Mouse (Mus musculus) hindbrain, embryonic 13.5 days (tissue): Measurements from ENCODE around the gene Prkag3. TPM values are rescaled to one million over a fixed set of nuclear protein-coding genes. Genes with fewer than 3 reads are reported as not detected.
A peak's percentile ranks its signal among the peaks of the same experiment; 100 is the strongest.

Source experiments
- ATAC-seq: fragments of 200-750 bp; cut with Nextera tagmentation; 2 replicates; pipeline ENCODE4 v1.8.0; 2017; ENCODE audit warnings: moderate TSS enrichment; ENCODE audit not compliant: low FRiP score
- H3K27ac ChIP-seq: fragments of 300-500 bp; sonication (generic); 2 replicates; pipeline ENCODE4 v1.5.1; 2015; ENCODE audit warnings: inconsistent platforms, mild to moderate bottlenecking, moderate library complexity
- H3K27me3 ChIP-seq: fragments of 300-500 bp; sonication (generic); 2 replicates; pipeline ENCODE4 v1.6.1; 2015; ENCODE audit warnings: mild to moderate bottlenecking, inconsistent platforms
- H3K36me3 ChIP-seq: fragments of 300-500 bp; sonication (generic); 2 replicates; pipeline ENCODE4 v1.6.1; 2015; ENCODE audit warnings: mild to moderate bottlenecking, inconsistent platforms
- H3K4me1 ChIP-seq: fragments of 300-500 bp; sonication (generic); replicated peaks from 2 replicates; pipeline ENCODE4 v1.6.1; 2015; ENCODE audit warnings: inconsistent platforms
- H3K4me2 ChIP-seq: fragments of 300-500 bp; sonication (generic); 2 replicates; pipeline ENCODE4 v1.6.1; 2015; ENCODE audit warnings: inconsistent platforms, mild to moderate bottlenecking, moderate library complexity
- H3K4me3 ChIP-seq: fragments of 300-500 bp; sonication (generic); 2 replicates; pipeline ENCODE4 v1.5.1; 2015; ENCODE audit warnings: mild to moderate bottlenecking, inconsistent platforms
- H3K9ac ChIP-seq: fragments of 300-500 bp; sonication (generic); 2 replicates; pipeline ENCODE4 v1.6.1; 2015; ENCODE audit warnings: mild to moderate bottlenecking, inconsistent platforms
- H3K9me3 ChIP-seq: fragments of 300-500 bp; sonication (generic); 2 replicates; pipeline ENCODE4 v1.6.1; 2016; ENCODE audit warnings: inconsistent platforms
- WGBS: fragments of 180-500 bp; shearing (Covaris S2); methylation state at CpG from one replicate; pipeline ENCODE4 v1.1.7; 2015; 5-methylcytosine and 5-hydroxymethylcytosine counted together
- polyA plus RNA-seq: library from polyadenylated mRNA; unstranded; fragments of >200 nt; fragmentation: Nextera tagmentation; extraction: Ambion mirVana; gene quantifications from 2 replicates; pipeline ENCODE4 v1.2.1, GENCODE M21; 2015

Gene Prkag3
- polyA plus RNA-seq, 1 experiment from 2014 or later: 0.21 TPM

DNA sequence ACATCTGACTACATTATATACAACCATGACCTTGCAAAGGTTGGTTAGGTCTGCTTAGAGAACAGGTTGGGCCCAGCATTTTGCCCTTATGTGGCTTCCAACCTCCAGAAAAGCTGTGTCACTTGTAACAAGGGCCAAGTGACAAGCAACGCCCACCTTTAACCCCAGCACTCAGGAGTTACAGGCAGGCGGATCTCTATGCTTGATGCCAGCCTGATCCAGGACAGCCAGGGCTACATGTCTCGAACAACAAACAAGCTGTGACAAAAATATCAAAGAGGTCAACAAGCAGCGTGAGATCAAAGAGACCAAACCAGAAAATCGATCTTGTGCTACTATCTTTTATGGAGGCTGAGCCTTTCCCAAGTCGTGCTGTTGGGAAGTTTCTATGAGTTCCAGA lies 27.4 kb downstream of the Prkag3 start:
- Histone ChIP-seq H3K4me2 (no peak overlapping the region), H3K36me3 (no peaks in the 10 kb centered on the region)
- WGBS: 82% methylated on average over 6 of the region's 6 CpGs

DNA sequence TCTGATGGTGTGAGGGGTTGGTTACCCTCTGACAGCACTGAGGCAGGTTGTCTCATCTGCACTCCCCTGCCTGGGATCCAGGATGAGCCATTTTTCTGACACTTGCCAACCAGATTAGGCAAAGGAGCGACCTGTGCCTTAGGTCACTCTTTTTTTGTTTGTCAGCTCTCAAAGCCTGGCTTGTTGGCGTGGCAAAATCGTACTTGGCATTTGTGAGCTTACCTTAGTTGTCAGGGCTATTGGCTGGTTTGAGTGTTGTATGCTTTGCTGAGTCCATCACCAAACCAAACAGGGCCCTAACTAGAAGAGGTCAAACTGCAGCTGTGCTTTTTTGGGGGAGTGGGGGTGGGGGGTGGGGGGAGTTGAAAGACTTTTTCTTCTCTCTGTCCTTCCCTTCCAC lies 29.7 kb downstream of the Prkag3 start:
- H3K36me3 ChIP-seq: no peaks in the 10 kb centered on the region
- H3K4me3 ChIP-seq: no peak overlapping the region
- H3K4me2 ChIP-seq: no peak overlapping the region
- no peak overlapping the region for H3K27ac ChIP-seq
- H3K27me3 ChIP-seq: peaks cover 6% of the 10 kb centered on the region; the same call in 1 of the 2 replicates
- H3K4me1 ChIP-seq: no peaks in the 10 kb centered on the region
- ATAC-seq: no peak
- 72% methylated on average over 3 of the region's 3 CpGs for WGBS
- no peaks in the 10 kb centered on the region for H3K9me3 ChIP-seq
- H3K9ac ChIP-seq: no peak overlapping the region

More for the DNA sequence above, 27.4 kb downstream of the Prkag3 start:
- Histone ChIP-seq H3K4me1 (no peaks in the 10 kb centered on the region), H3K9ac (no peak overlapping the region), H3K9me3 (no peaks in the 10 kb centered on the region), H3K27me3 (no peaks in the 10 kb centered on the region), H3K4me3 (no peak overlapping the region), H3K27ac (no peak overlapping the region)
- no peak for ATAC-seq

DNA sequence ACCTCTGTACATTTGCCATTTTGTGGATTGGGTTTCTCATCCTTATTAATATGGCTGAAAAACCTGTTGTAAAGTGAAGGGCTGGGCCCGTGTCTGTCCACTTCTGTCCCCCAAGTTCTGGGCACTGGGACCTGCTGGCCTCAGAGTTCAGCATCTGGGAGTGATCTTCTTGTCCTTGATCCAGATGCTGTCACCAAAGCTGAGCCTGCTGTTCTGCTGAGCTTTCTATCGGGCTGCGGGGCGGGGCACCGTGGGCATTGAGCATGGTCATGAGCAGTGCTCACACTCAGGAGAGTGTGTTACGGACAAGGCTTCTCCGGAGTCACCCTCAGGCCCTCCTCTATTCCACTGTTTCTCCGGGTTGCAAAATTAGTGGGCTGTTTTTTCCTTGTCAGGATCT lies 30.9 kb downstream of the Prkag3 start:
- H3K4me3 ChIP-seq: no peak overlapping the region
- no peak for ATAC-seq
- WGBS: 85% methylated on average over 8 of the region's 8 CpGs

DNA sequence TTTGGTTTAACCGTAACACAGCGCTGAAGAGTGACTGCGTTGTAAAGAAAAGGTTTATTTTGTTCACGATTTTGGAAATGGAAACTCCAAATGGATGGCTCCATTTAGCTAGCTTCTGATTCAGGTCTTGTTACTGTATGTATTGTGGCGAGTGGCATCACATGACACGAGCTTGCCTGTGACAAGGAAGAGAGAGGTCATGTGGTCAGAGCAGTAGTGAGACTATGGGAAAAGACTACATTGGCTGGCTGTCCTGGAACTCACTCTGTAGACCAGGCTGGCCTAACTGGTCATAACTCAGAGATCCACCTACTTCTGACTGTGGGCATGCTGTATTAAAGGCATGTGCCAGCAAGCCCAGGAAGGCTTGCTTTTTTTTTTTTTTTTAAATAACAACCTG lies 33.1 kb downstream of the Prkag3 start:
- H3K27ac ChIP-seq: no peak overlapping the region
- no peaks in the 10 kb centered on the region for H3K36me3 ChIP-seq
- no peaks in the 10 kb centered on the region for H3K9me3 ChIP-seq
- H3K4me3 ChIP-seq: no peak overlapping the region
- H3K9ac ChIP-seq: no peak overlapping the region
- H3K4me2 ChIP-seq: no peak overlapping the region
- peaks cover 14% of the 10 kb centered on the region for H3K4me1 ChIP-seq
- peaks cover 17% of the 10 kb centered on the region for H3K27me3 ChIP-seq
- WGBS: 89% methylated on average over 6 of the region's 6 CpGs
- no peak for ATAC-seq

More for the DNA sequence above, 30.9 kb downstream of the Prkag3 start:
- H3K27me3 ChIP-seq: peaks cover 17% of the 10 kb centered on the region
- no peaks in the 10 kb centered on the region for H3K9me3 ChIP-seq
- H3K9ac ChIP-seq: no peak overlapping the region
- H3K27ac ChIP-seq: no peak overlapping the region
- H3K4me2 ChIP-seq: no peak overlapping the region
- no peaks in the 10 kb centered on the region for H3K36me3 ChIP-seq
- H3K4me1 ChIP-seq: peaks cover 7% of the 10 kb centered on the region

DNA sequence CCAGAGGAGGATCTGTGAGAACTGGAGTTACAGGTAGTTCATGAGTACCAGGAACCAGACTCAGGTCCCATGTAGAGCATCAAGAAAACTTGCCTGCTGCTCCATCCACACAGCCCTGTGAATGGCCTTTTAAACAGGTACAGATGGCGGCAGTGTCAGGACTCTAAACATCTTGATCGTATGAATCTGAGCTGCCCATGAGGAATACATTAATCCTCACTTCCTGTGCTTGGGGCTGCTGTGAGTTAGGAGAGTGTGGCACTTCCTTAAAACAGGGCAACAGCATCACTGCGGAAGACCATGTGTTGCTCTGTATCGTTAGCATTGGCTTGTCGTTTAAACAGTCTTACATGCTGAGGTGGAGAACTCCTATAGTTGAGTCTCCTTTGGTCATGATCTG lies 33.6 kb downstream of the Prkag3 start:
- H3K36me3 ChIP-seq: no peaks in the 10 kb centered on the region
- H3K9ac ChIP-seq: no peak overlapping the region
- H3K27ac ChIP-seq: no peak overlapping the region
- peaks cover 17% of the 10 kb centered on the region for H3K27me3 ChIP-seq
- no peak for ATAC-seq
- no peaks in the 10 kb centered on the region for H3K9me3 ChIP-seq
- no peak overlapping the region for H3K4me2 ChIP-seq
- H3K4me3 ChIP-seq: no peak overlapping the region
- peaks cover 14% of the 10 kb centered on the region for H3K4me1 ChIP-seq
- WGBS: 80% methylated on average over 5 of the region's 5 CpGs

DNA sequence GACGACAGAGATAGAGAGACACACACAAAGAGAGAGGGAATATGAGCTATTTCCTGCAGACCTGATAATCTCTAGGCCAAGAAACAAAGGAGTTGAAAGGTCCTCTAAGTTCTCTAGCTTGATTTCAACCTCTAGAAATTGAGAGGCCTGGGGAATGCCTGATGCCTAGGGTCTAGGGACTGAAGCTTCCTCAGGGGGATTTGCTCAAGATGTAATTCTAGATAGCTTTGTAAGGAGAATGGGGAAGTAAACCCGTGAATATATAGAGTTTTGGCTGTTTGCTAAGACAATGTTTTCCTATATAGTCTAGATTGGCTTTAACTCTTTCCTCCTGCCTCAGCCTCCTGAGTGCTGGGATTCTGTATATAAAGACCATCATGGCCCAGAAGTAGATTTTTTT lies 34.1 kb downstream of the Prkag3 start:
- no peak overlapping the region for H3K4me2 ChIP-seq
- H3K27me3 ChIP-seq: peaks cover 17% of the 10 kb centered on the region
- no peak overlapping the region for H3K9ac ChIP-seq
- WGBS: 70% methylated on average over 2 of the region's 2 CpGs
- H3K9me3 ChIP-seq: no peaks in the 10 kb centered on the region
- no peaks in the 10 kb centered on the region for H3K36me3 ChIP-seq
- ATAC-seq: no peak
- H3K4me1 ChIP-seq: peaks cover 14% of the 10 kb centered on the region
- H3K27ac ChIP-seq: no peak overlapping the region
- H3K4me3 ChIP-seq: no peak overlapping the region

DNA sequence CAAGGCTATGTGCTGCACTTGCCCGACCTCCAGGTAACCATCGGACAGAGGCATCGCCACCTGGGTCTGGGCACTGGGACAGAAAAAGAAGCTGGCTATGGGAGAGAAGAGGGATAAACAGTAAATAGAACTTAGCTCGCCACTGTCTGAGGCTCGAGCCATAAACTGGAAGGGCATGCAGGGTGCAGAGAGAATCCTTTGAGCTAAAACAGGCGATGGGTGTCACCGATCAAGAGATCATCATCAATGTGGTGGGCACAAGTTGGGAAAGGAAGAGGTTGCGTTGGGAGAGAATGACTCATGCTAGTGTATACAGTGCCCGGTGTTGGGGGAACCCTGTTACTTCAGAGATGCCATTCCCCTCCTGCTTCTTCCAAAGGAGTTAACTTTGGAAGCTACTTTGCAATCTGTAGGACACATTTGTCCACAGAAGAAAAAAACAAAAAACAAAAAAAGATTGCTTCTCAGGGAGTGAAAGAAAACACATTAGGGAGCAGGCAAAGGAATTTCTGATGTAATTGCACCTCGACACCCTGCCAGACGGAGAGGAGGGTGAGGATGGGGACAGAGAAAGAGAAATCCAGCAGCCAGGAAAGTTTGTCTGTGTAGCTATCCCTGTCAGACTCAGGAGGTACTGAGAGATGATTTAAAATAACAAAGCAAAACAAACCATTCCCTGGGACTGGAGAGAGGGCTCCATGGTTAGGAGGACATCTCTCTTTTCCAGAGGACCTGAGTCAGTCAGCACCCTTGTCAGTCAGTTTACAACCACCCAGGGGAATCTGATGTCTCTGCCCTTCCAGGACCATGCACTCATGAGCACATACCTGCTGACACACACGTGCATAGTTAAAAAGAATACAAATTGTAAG lies 34.9 kb downstream of the Prkag3 start:
- Histone ChIP-seq H3K9me3 (no peaks in the 10 kb centered on the region), H3K36me3 (no peaks in the 10 kb centered on the region), H3K4me3 (peak overlapping the region; percentile 44), H3K4me1 (peaks cover 14% of the 10 kb centered on the region), H3K9ac (peak overlapping the region; percentile 73), H3K27me3 (peaks cover 17% of the 10 kb centered on the region), H3K27ac (no peak overlapping the region), H3K4me2 (peak overlapping the region; percentile 88)
- 32% methylated on average over 12 of the region's 12 CpGs for WGBS
- no peak for ATAC-seq

DNA sequence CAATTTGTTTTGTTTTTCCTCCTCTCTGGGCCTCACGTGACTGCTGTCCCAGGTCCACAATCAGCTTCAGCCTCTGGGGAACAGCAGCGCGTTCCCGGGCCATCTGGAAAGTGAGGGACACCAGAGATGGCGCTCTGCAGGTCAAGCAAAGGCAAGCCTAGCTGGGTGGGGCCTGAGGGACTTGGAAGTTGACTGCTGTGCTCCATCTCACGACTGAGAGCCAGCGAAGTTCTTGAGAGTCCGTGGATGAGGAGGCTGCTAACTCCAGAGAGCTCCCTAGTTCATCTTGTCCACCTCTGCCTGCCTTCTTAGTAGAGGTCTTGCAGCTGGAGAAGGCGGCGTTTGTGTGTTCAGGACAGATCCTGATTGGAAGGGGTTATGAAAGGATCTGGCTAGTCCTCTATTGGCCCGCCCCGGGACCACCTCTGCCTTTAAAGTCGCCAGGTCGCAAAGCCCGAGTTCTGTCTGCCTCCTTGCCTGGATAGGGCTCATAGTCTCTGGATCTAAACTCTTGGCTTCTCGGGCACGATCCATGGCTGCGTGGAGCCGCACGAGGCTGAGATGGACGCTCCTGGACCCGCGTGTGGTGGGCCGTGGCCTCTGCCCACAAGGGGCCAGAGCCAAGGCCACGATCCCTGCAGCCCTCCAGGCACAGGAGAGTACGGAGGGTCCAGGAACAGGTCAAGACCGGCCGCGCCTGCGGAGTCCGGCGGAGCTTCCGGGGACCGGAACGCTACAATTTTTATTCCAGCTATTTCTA lies 35.7 kb downstream of the Prkag3 start, which contains the start of gene Cyp27a1:
Gene Cyp27a1, plus strand, starts transcription at position 476 of the 760 bp plus-strand sequence.
- Histone ChIP-seq H3K27ac (no peak within 1 kb of the TSS), H3K36me3 (no peaks in the 10 kb centered on the region), H3K4me2 (peak within 1 kb of the TSS; percentile 88), H3K4me3 (peak within 1 kb of the TSS; percentile 44), H3K9ac (peak within 1 kb of the TSS; percentile 73), H3K9me3 (no peaks in the 10 kb centered on the region), H3K27me3 (peaks cover 17% of the 10 kb centered on the region), H3K4me1 (peaks cover 14% of the 10 kb centered on the region)
- WGBS: 2% methylated on average over 35 of the region's 35 CpGs
- no peak for ATAC-seq

DNA sequence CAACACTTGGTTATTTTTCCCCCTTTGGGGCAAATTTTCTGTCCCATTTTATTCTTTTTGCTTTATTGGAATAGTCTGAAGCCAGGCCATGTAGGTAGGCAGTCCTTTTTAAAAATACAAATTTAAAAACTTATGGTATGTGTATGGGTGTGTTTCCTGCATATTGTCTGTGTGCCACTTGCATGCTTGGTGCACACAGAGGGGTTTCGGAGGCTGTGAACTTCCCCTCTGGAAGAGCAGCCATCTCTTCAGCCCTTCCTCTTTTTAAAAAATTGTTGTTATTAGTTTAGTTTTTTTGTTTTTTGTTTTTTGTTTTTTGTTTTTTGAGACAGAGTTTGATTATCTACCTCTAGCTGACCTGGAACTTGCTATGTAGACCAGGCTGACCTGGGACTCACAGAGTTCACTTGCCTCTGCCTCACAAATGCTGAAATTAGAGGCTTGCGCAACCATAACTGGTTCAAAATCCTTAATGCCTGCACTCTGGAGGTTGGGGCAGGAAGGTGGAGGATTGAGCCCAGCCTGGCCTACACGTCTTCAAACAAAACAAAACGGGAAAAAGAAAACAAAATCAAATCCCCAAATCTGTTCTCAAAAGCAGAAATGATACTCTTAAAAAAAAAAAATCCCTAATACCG lies 36.4 kb downstream of the Prkag3 start:
- WGBS: 42% methylated on average over 5 of the region's 5 CpGs
- H3K4me1 ChIP-seq: peaks cover 14% of the 10 kb centered on the region

DNA sequence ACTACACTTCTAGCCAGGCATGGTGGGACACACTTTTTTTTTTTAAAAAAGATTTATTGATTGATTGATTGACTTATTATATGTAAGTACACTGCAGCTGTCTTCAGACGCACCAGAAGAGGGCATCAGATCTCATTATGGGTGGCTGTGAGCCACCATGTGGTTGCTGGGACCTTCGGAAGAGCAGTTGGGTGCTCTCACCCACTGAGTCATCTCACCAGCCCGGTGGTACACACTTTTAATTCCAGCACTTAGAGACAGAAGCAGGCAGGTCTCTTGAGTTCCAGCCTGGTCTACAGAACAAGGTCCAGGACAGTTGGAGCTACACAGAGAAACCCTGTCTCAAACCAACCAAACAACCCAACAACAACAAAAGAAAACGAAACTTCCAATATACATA lies 37.0 kb downstream of the Prkag3 start:
- 71% methylated on average over 4 of the region's 4 CpGs for WGBS
- no peak overlapping the region for H3K27ac ChIP-seq
- H3K4me3 ChIP-seq: no peak overlapping the region
- no peaks in the 10 kb centered on the region for H3K9me3 ChIP-seq
- H3K27me3 ChIP-seq: peaks cover 17% of the 10 kb centered on the region
- H3K9ac ChIP-seq: no peak overlapping the region
- no peak for ATAC-seq
- H3K4me1 ChIP-seq: peaks cover 14% of the 10 kb centered on the region
- H3K36me3 ChIP-seq: no peaks in the 10 kb centered on the region
- H3K4me2 ChIP-seq: no peak overlapping the region

More for the DNA sequence above, 36.4 kb downstream of the Prkag3 start:
- Histone ChIP-seq H3K36me3 (no peaks in the 10 kb centered on the region), H3K9ac (peak overlapping the region; percentile 73; the same call in 1 of the 2 replicates), H3K27me3 (peaks cover 17% of the 10 kb centered on the region), H3K4me2 (peak overlapping the region; percentile 88), H3K4me3 (peak overlapping the region; percentile 44), H3K27ac (no peak overlapping the region), H3K9me3 (no peaks in the 10 kb centered on the region)
- ATAC-seq: no peak

DNA sequence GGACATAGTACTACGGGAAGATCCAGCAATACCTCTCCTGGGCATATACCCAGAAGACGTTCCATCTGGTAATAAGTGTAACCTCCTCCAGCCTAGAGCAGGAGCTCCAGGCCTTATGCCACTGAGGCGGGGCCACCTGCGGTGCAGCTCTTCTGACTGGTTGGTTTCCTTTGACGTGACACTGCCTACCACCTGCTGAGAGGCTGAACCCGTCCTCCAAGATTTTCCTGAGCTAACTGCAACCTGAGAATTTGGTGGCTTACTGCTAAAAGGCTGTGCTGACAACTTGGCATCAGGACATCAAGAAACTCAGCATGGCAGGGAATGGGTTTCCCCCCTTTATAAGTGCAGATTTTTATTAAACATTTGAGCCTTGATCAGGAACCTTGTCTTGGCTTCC lies 39.5 kb downstream of the Prkag3 start:
- H3K9me3 ChIP-seq: no peaks in the 10 kb centered on the region
- ATAC-seq: no peak
- H3K27ac ChIP-seq: no peak overlapping the region
- peaks cover 14% of the 10 kb centered on the region for H3K27me3 ChIP-seq
- no peak overlapping the region for H3K4me3 ChIP-seq
- H3K4me2 ChIP-seq: no peak overlapping the region
- WGBS: 37% methylated on average over 6 of the region's 6 CpGs
- no peak overlapping the region for H3K9ac ChIP-seq
- H3K36me3 ChIP-seq: no peaks in the 10 kb centered on the region
- H3K4me1 ChIP-seq: peaks cover 14% of the 10 kb centered on the region

DNA sequence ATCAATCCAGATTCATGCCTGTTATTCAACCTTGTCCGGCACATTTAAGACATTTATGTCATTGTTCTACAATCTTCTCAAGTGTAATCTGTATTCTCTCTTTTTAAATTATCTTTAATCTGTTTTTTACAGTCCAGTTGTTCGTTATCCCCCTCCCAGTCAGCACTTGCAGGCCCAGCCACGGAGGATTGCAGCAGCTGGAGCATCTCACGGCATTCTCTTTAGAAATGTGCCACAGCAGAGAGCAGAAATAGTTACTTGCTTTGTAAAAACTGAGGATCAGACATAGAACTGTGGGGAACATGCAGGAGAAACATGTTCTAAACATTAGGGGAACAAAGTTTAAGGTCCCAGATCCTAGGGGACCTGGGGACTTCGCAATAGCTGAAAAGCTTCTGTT lies 44.0 kb downstream of the Prkag3 start:
- 90% methylated on average over 5 of the region's 5 CpGs for WGBS
- no peak overlapping the region for H3K27ac ChIP-seq
- no peaks in the 10 kb centered on the region for H3K9me3 ChIP-seq
- H3K27me3 ChIP-seq: no peaks in the 10 kb centered on the region
- no peak overlapping the region for H3K4me2 ChIP-seq
- no peak for ATAC-seq
- no peak overlapping the region for H3K9ac ChIP-seq
- peaks cover 17% of the 10 kb centered on the region for H3K36me3 ChIP-seq
- H3K4me1 ChIP-seq: no peaks in the 10 kb centered on the region
- H3K4me3 ChIP-seq: no peak overlapping the region
